Mouse (Mus musculus): ENCODE results near the gene Lgmn.

DNA sequence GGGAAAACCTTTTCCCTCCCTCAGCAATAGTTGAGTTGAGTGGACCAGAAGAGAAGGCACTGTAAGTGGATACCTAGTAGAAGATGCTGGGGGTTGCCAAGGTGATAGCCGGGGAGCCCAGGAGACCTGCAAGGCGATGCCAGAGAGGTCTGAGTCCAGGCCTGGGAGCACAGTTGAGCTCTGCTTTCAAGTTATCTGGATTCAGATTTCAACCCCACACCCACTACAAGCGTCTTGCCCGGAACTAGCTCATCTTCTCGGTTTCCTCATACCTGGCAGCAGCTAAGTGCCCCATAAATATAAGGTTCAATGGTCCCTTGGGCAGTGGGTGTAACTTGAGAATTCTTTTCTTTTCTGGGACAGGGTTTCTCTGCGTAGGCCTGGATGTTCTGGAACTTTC lies 1.5 kb upstream of the Lgmn start:
- TF ChIP-seq CTCF (IDR thresholded peaks at IDR 0.05; ENCODE audit: low read depth) (no peak), EP300 (IDR thresholded peaks at IDR 0.05; ENCODE audit: low read depth) (no peak)
